ENCODE assay signal across 31 mouse cellular contexts in the genomic region with DNA sequence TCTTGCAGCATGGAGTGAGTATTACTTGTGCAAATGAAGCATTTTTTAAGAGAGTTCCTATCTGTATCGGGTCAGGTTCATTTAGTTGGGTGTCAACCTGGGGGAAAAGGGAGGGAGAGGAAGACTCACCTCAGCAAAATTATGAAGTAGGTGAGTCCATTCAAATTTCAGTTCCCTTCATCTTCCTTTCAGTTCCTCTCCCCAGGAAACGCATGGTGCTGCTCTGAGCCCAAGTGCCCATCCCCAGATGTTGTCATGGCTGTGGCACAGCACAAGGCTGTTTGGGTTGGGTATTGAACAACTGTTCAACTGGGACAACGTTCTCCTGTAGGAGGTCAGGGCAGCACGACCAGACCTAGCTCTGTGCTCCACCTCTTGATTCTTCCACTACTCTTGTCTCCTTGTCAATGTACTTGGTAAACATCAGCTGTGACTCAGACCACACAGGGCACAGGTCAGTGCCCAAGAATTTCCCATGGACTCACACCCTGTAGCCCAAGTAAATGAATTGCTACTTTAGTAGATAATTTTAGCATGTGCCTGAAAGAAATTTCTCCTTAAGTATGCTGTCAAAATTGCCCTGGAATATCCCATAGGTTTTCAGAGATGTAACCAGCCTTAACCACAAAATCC. TPM values are rescaled to one million over a fixed set of nuclear protein-coding genes. Genes with fewer than 3 reads are reported as not detected.
DNase-seq lines count a peak whose midpoint lies in the region; ATAC-seq and TF ChIP-seq lines count a peak whose summit lies in the region.
"Had no signal": no experiment of that assay in that cellular context is flagged by ENCODE, and none has a peak within 500 bp of the region (broad histone marks: within the 10 kb centered on the region; RNA-seq: fewer than 3 reads in every experiment).

No protein-coding gene starts in this region.

- no peak overlapping the region for H3K4me2 ChIP-seq in kidney, postnatal 0 days (ENCODE audit: low read length)
- H3K4me2 ChIP-seq: embryonic facial prominence, embryonic 15.5 days; forebrain, embryonic 15.5 days; heart, embryonic 13.5 days; limb, embryonic 15.5 days; lung, embryonic 15.5 days; midbrain, embryonic 13.5 days had no signal

- TF ChIP-seq CTCF in Patski (IDR thresholded peaks at IDR 0.05), result no peak
- TF ChIP-seq CTCF in kidney, postnatal 0 days (IDR thresholded peaks at IDR 0.05; ENCODE audit: low read depth), result no peak

- no peak overlapping the region for H3K4me3 ChIP-seq in kidney, postnatal 0 days (replicated peaks; ENCODE audit: low read depth, low read length)
- H3K4me3 ChIP-seq: embryonic facial prominence, embryonic 15.5 days; forebrain, embryonic 15.5 days; heart, adult 2 months; heart, embryonic 13.5 days; limb, embryonic 15.5 days; lung, embryonic 15.5 days; megakaryocyte, embryonic 14.5 days; midbrain, embryonic 13.5 days had no signal

- ATAC-seq in Patski, result peak; percentile 95
- ATAC-seq in kidney, postnatal 0 days (replicated peaks; ENCODE audit: low FRiP score, low read depth), result peak; percentile 91
- peak; percentile 58; the same call in 1 of the 2 replicates for ATAC-seq in neutrophil, adult 5-6 weeks (ENCODE audit: extremely low read depth, insufficient number of reproducible peaks, low FRiP score, poor library complexity, severe bottlenecking)
- ATAC-seq: forebrain, embryonic 15.5 days; intestine, postnatal 0 days; midbrain, embryonic 13.5 days had no signal

- CTCF ChIA-PET in Patski (lab: Charles Lee), result interaction anchor here (1.8 kb wide), 1 partner anchor 11 kb away, joined by 5 read pairs; no protein-coding TSS in a partner anchor

- H3K27me3 ChIP-seq in Patski, result no peaks in the 10 kb centered on the region
- no peaks in the 10 kb centered on the region for H3K27me3 ChIP-seq in kidney, postnatal 0 days (ENCODE audit: insufficient read depth, low read length)
- H3K27me3 ChIP-seq: embryonic facial prominence, embryonic 15.5 days; forebrain, embryonic 15.5 days; heart, embryonic 13.5 days; limb, embryonic 15.5 days; lung, embryonic 15.5 days; megakaryocyte, embryonic 14.5 days; midbrain, embryonic 13.5 days had no signal

- 72% methylated on average over 4 of the region's 4 CpGs for WGBS in kidney, postnatal 0 days

- POLR2A ChIA-PET in Patski (lab: Charles Lee), result no interaction called here

- in situ Hi-C loops in Patski (cut with MboI; ENCODE audit: low pct_unique_long_range_greater_than_20kb), result no loop called here

- H3K9me3 ChIP-seq in kidney, postnatal 0 days (replicated peaks; ENCODE audit: low read length), result no peaks in the 10 kb centered on the region
- H3K9me3 ChIP-seq: embryonic facial prominence, embryonic 15.5 days; forebrain, embryonic 15.5 days; heart, embryonic 13.5 days; limb, embryonic 15.5 days; lung, embryonic 15.5 days; megakaryocyte, embryonic 14.5 days; midbrain, embryonic 13.5 days had no signal

- H3K36me3 ChIP-seq in kidney, postnatal 0 days (ENCODE audit: insufficient read depth, low read length), result no peaks in the 10 kb centered on the region
- H3K36me3 ChIP-seq: embryonic facial prominence, embryonic 15.5 days; forebrain, embryonic 15.5 days; heart, embryonic 13.5 days; limb, embryonic 15.5 days; lung, embryonic 15.5 days; midbrain, embryonic 13.5 days had no signal

- DNase-seq in B cell, adult 2 months, result peak; percentile 32 to 39
- peak; percentile 24 for DNase-seq in Patski (ENCODE audit: low read depth, low spot score)
- DNase-seq in kidney, postnatal 0 days (ENCODE audit: low spot score), result peak; percentile 5
- DNase-seq in adrenal gland, adult (ENCODE audit: inconsistent age in 2 of 2, low spot score in 1 of 2), result no peak
- no peak for DNase-seq in testis, postnatal 10 days (ENCODE audit: low spot score)
- no peak for DNase-seq in adrenal gland, adult 2 months
- DNase-seq: cerebellum, adult 11 months; cerebellum, adult 9-11 months; gastrocnemius, postnatal 10 days; heart, adult 2 months; heart, postnatal 14 days; left cerebral cortex, postnatal 4 days; lung, postnatal 36 days; right cerebral cortex, postnatal 14 days; thymus, postnatal 14 days had no signal

- no peaks in the 10 kb centered on the region for H3K4me1 ChIP-seq in kidney, postnatal 0 days (replicated peaks; ENCODE audit: insufficient read depth, low read length)
- H3K4me1 ChIP-seq: embryonic facial prominence, embryonic 15.5 days; forebrain, embryonic 15.5 days; heart, embryonic 13.5 days; limb, embryonic 15.5 days; lung, embryonic 15.5 days; midbrain, embryonic 13.5 days had no signal

- no peak overlapping the region for H3K27ac ChIP-seq in kidney, postnatal 0 days
- H3K27ac ChIP-seq: embryonic facial prominence, embryonic 15.5 days; forebrain, embryonic 15.5 days; heart, adult 2 months; heart, embryonic 13.5 days; limb, embryonic 15.5 days; liver, embryonic 14.5 days; lung, embryonic 15.5 days; midbrain, embryonic 13.5 days had no signal

- no peak overlapping the region for H3K9ac ChIP-seq in kidney, postnatal 0 days (ENCODE audit: low read depth, low read length)
- H3K9ac ChIP-seq: embryonic facial prominence, embryonic 15.5 days; forebrain, embryonic 15.5 days; heart, embryonic 13.5 days; limb, embryonic 15.5 days; liver, embryonic 14.5 days; lung, embryonic 15.5 days; midbrain, embryonic 13.5 days had no signal

RNA-seq across cellular contexts. Expression of a gene that starts 19.0 kb away (rescaled TPM):
- polyA plus RNA-seq in Patski (2021), result 0.03 TPM
- polyA plus RNA-seq in kidney, postnatal 0 days (2015; fragmentation: Nextera tagmentation; extraction: Ambion mirVana), result 0.97 and 1.2 TPM in 2 replicates
- 25.5 and 30.4 TPM in 2 replicates for total RNA-seq in neutrophil, adult 5-6 weeks (2017)
- total RNA-seq in adrenal gland, adult 2 months (2021), result not detected
- polyA plus RNA-seq in adrenal gland, adult 2 months (2012; rRNA removed), result not detected in 2 replicates
- total RNA-seq: adrenal gland, adult 18-20 months; adrenal gland, postnatal 4 days; gastrocnemius, postnatal 10 days; heart, postnatal 14 days; layer of hippocampus, postnatal 14 days; left cerebral cortex, adult 8-10 months; left cerebral cortex, postnatal 4 days had no signal
- polyA plus RNA-seq: heart, embryonic 13.5 days; hindbrain, embryonic 11.5 days; intestine, postnatal 0 days; midbrain, embryonic 13.5 days; neural tube, embryonic 11.5 days had no signal

RNA-seq across cellular contexts. Expression of a gene that starts 39.1 kb away (rescaled TPM):
- 38.0 TPM for polyA plus RNA-seq in Patski (2021)
- 60.6 and 62.2 TPM in 2 replicates for polyA plus RNA-seq in kidney, postnatal 0 days (2015; fragmentation: Nextera tagmentation; extraction: Ambion mirVana)
- total RNA-seq in neutrophil, adult 5-6 weeks (2017), result 93.4 and 106 TPM in 2 replicates
- 10 to 100 TPM; 52.1 to 52.7 TPM for total RNA-seq in adrenal gland, adult 2 months (2021)
- 4.9 and 14.0 TPM in 2 replicates for polyA plus RNA-seq in adrenal gland, adult 2 months (2012; rRNA removed)

Comparison
In these comparisons a context has a peak if more than half of its experiments do, and no peak if none do; other contexts are left out.
1. DNase-seq: peak in B cell, adult 2 months (2 of 2), Patski (single experiment) and kidney, postnatal 0 days (single experiment); none in adrenal gland, adult (0 of 2), testis, postnatal 10 days (single experiment) and adrenal gland, adult 2 months (single experiment).
2. Peak in every context shown above with its lines, with median percentiles within 50 percentile points of each other: ATAC-seq.